ENCODE assay signal across 22 mouse cellular contexts in genomic region chr17:45072495-45073347, GRCm38 (mm10).
DNase-seq lines count a peak whose midpoint lies in the region; ATAC-seq and TF ChIP-seq lines count a peak whose summit lies in the region.
"Had no signal": no experiment of that assay in that cellular context is flagged by ENCODE, and none has a peak within 500 bp of the region (broad histone marks: within the 10 kb centered on the region; RNA-seq: fewer than 3 reads in every experiment).

No protein-coding gene starts in this region.

- H3K9ac ChIP-seq in forebrain, embryonic 13.5 days = no peak overlapping the region
- no peak overlapping the region for H3K9ac ChIP-seq in forebrain, embryonic 12.5 days
- H3K9ac ChIP-seq in ES-E14 (ENCODE audit: insufficient read depth, low read depth, low read length, poor library complexity, severe bottlenecking) = no peak overlapping the region
- no peak overlapping the region for H3K9ac ChIP-seq in embryonic facial prominence, embryonic 14.5 days (ENCODE audit: low read depth, low read length)
- H3K9ac ChIP-seq: heart, embryonic 15.5 days; hindbrain, embryonic 14.5 days; liver, embryonic 13.5 days; midbrain, embryonic 12.5 days had no signal

- H3K27ac ChIP-seq in forebrain, embryonic 13.5 days = no peak overlapping the region
- no peak overlapping the region for H3K27ac ChIP-seq in forebrain, embryonic 12.5 days
- 0 out of 2 replicates have a peak overlapping the region, but pooled peaks have one; percentile 22 for H3K27ac ChIP-seq in ES-E14 (ENCODE audit: insufficient read depth, low read depth, low read length, poor library complexity, severe bottlenecking)
- H3K27ac ChIP-seq in embryonic facial prominence, embryonic 14.5 days (replicated peaks; ENCODE audit: low read depth, low read length) = peak overlapping the region; percentile 48
- peak overlapping the region; percentile 46; the same call in 1 of the 2 replicates for H3K27ac ChIP-seq in limb, embryonic 10.5 days
- H3K27ac ChIP-seq: heart, embryonic 15.5 days; hindbrain, embryonic 14.5 days; liver, embryonic 13.5 days; midbrain, embryonic 12.5 days had no signal

- H3K4me3 ChIP-seq in forebrain, embryonic 13.5 days = no peak overlapping the region
- H3K4me3 ChIP-seq in forebrain, embryonic 12.5 days (replicated peaks) = no peak overlapping the region
- no peak overlapping the region for H3K4me3 ChIP-seq in ES-E14 (ENCODE audit: insufficient read depth in 1 of 2, low read depth in 1 of 2, low read length in 2 of 2, poor library complexity in 1 of 2, severe bottlenecking in 1 of 2)
- no peak overlapping the region for H3K4me3 ChIP-seq in embryonic facial prominence, embryonic 14.5 days (ENCODE audit: low read depth, low read length)
- no peak overlapping the region for H3K4me3 ChIP-seq in limb, embryonic 10.5 days
- H3K4me3 ChIP-seq: heart, embryonic 15.5 days; liver, embryonic 13.5 days; midbrain, embryonic 12.5 days had no signal

- H3K4me2 ChIP-seq in forebrain, embryonic 13.5 days = no peak overlapping the region
- H3K4me2 ChIP-seq in forebrain, embryonic 12.5 days = no peak overlapping the region
- no peak overlapping the region for H3K4me2 ChIP-seq in embryonic facial prominence, embryonic 14.5 days (ENCODE audit: low read depth, low read length)
- H3K4me2 ChIP-seq: heart, embryonic 15.5 days; hindbrain, embryonic 14.5 days; liver, embryonic 13.5 days; midbrain, embryonic 12.5 days had no signal

- H3K36me3 ChIP-seq in forebrain, embryonic 13.5 days (ENCODE audit: poor library complexity, severe bottlenecking) = no peaks in the 10 kb centered on the region
- H3K36me3 ChIP-seq in forebrain, embryonic 12.5 days (replicated peaks) = no peaks in the 10 kb centered on the region
- H3K36me3 ChIP-seq in ES-E14 (ENCODE audit: control insufficient read depth, insufficient read depth, low read length, poor library complexity, severe bottlenecking) = no peaks in the 10 kb centered on the region
- no peaks in the 10 kb centered on the region for H3K36me3 ChIP-seq in embryonic facial prominence, embryonic 14.5 days (ENCODE audit: control insufficient read depth, insufficient read depth, low read length)
- H3K36me3 ChIP-seq in limb, embryonic 10.5 days = no peaks in the 10 kb centered on the region
- H3K36me3 ChIP-seq: heart, embryonic 15.5 days; liver, embryonic 13.5 days; midbrain, embryonic 12.5 days had no signal

- peak; percentile 71 for ATAC-seq in forebrain, embryonic 13.5 days
- no peak for ATAC-seq in forebrain, embryonic 12.5 days (ENCODE audit: low FRiP score)
- peak; percentile 51 for ATAC-seq in embryonic facial prominence, embryonic 14.5 days (ENCODE audit: low read depth)
- ATAC-seq: CD4-positive, CD25-positive, alpha-beta regulatory T cell, adult 4 months had no signal

- H3K4me1 ChIP-seq in forebrain, embryonic 13.5 days = peaks cover 6% of the 10 kb centered on the region; the same call in 1 of the 2 replicates
- H3K4me1 ChIP-seq in forebrain, embryonic 12.5 days = peaks cover 11% of the 10 kb centered on the region
- H3K4me1 ChIP-seq in ES-E14 (ENCODE audit: control insufficient read depth in 2 of 2, insufficient read depth in 2 of 2, low read length in 2 of 2, poor library complexity in 1 of 2) = no peaks in the 10 kb centered on the region
- peaks cover 10% of the 10 kb centered on the region for H3K4me1 ChIP-seq in embryonic facial prominence, embryonic 14.5 days (ENCODE audit: control insufficient read depth, insufficient read depth, low read length)
- peaks cover 23% of the 10 kb centered on the region for H3K4me1 ChIP-seq in limb, embryonic 10.5 days
- H3K4me1 ChIP-seq: heart, embryonic 15.5 days; liver, embryonic 13.5 days had no signal

- no peaks in the 10 kb centered on the region for H3K9me3 ChIP-seq in forebrain, embryonic 13.5 days (replicated peaks)
- no peaks in the 10 kb centered on the region for H3K9me3 ChIP-seq in forebrain, embryonic 12.5 days
- no peaks in the 10 kb centered on the region for H3K9me3 ChIP-seq in ES-E14 (ENCODE audit: control insufficient read depth, insufficient read depth, low read depth, low read length)
- H3K9me3 ChIP-seq in embryonic facial prominence, embryonic 14.5 days (ENCODE audit: control insufficient read depth, low read length) = peaks cover 3% of the 10 kb centered on the region; the same call in 1 of the 2 replicates
- no peaks in the 10 kb centered on the region for H3K9me3 ChIP-seq in limb, embryonic 10.5 days (replicated peaks)
- H3K9me3 ChIP-seq: heart, embryonic 15.5 days; liver, embryonic 13.5 days; midbrain, embryonic 12.5 days had no signal

- in situ Hi-C loops in ES-E14 (cut with MboI; ENCODE audit: low sequenced_read_pairs in 2 of 2, unreplicated experiment in 2 of 2) = no loop called here

- WGBS in forebrain, embryonic 13.5 days = 45% methylated on average over 7 of the region's 7 CpGs
- WGBS in forebrain, embryonic 12.5 days = 53% methylated on average over 7 of the region's 7 CpGs
- WGBS in embryonic facial prominence, embryonic 14.5 days = 38% methylated on average over 7 of the region's 7 CpGs
- 60% methylated on average over 7 of the region's 7 CpGs for WGBS in limb, embryonic 10.5 days

- H3K27me3 ChIP-seq in forebrain, embryonic 13.5 days = no peaks in the 10 kb centered on the region
- no peaks in the 10 kb centered on the region for H3K27me3 ChIP-seq in forebrain, embryonic 12.5 days
- H3K27me3 ChIP-seq in embryonic facial prominence, embryonic 14.5 days (replicated peaks; ENCODE audit: control insufficient read depth, insufficient read depth, low read length) = no peaks in the 10 kb centered on the region; the same call in 1 of the 2 replicates
- peaks cover 22% of the 10 kb centered on the region; the same call in 1 of the 2 replicates for H3K27me3 ChIP-seq in limb, embryonic 10.5 days (ENCODE audit: low read depth, poor library complexity, severe bottlenecking)
- H3K27me3 ChIP-seq: heart, embryonic 15.5 days; liver, embryonic 13.5 days; midbrain, embryonic 12.5 days had no signal

- DNase-seq in ES-E14 (ENCODE audit: low read depth, low spot score) = no peak
- peak; percentile 78 for DNase-seq in embryonic facial prominence, embryonic 14.5 days (ENCODE audit: low spot score)
- no peak for DNase-seq in limb, embryonic 10.5 days (ENCODE audit: low spot score)
- no peak for DNase-seq in cerebellum, postnatal 14 days
- no peak for DNase-seq in urinary bladder, postnatal 10 days (ENCODE audit: low spot score)
- no peak for DNase-seq in spleen, postnatal 4 days (ENCODE audit: low spot score in 2 of 2)
- DNase-seq: adrenal gland, postnatal 25 days; cerebellum, adult 9-10 months; gastrocnemius, postnatal 36 days; heart, postnatal 36 days; kidney, adult 8-10 months; kidney, postnatal 10 days; liver, embryonic 13.5 days; lung, adult 2 months; right cerebral cortex, postnatal 25 days; thymus, postnatal 36 days had no signal

TF ChIP-seq in ES-E14, 5 proteins besides CTCF, POLR2A, EP300 and RAD21:
- TF ChIP-seq HCFC1 (IDR thresholded peaks at IDR 0.05; ENCODE audit: borderline replicate concordance, insufficient read depth, low read length) = no peak
- TF ChIP-seq ZC3H11A (IDR thresholded peaks at IDR 0.05; ENCODE audit: borderline replicate concordance, low read depth, low read length) = no peak
- TF ChIP-seq CHD2 (IDR thresholded peaks at IDR 0.05; ENCODE audit: low read depth, low read length) = no peak
- TF ChIP-seq MAFK (IDR thresholded peaks at IDR 0.05; ENCODE audit: insufficient read depth, low read depth, low read length) = no peak
- no peak for TF ChIP-seq ZNF384 (IDR thresholded peaks at IDR 0.05; ENCODE audit: low read depth, low read length)

Comparison
In these comparisons a context has a peak if more than half of its experiments do, and no peak if none do; other contexts are left out.
1. H3K27ac ChIP-seq: peak in ES-E14 (single experiment), embryonic facial prominence, embryonic 14.5 days (single experiment) and limb, embryonic 10.5 days (single experiment); none in forebrain, embryonic 13.5 days (single experiment) and forebrain, embryonic 12.5 days (single experiment).